Mouse (Mus musculus) brown adipose tissue, adult 24 weeks (tissue): Measurements from ENCODE around the gene Pou2f3. TPM values are rescaled to one million over a fixed set of nuclear protein-coding genes. Genes with fewer than 3 reads are reported as not detected.

Experiments
- H3K27ac ChIP-seq: fragments of 200-500 bp; replicated peaks from 2 replicates; pipeline ENCODE4 v1.5.1; 2012; ENCODE audit warnings: low read depth, mild to moderate bottlenecking, low read length
- H3K4me1 ChIP-seq: fragments of 200-500 bp; 2 replicates; pipeline ENCODE4 v1.6.1; 2012; ENCODE audit warnings: low read length, mixed read lengths; ENCODE audit not compliant: control insufficient read depth, insufficient read depth, insufficient read length
- H3K4me3 ChIP-seq: fragments of 200-500 bp; 2 replicates; pipeline ENCODE4 v1.5.1; 2012; ENCODE audit warnings: low read depth, mild to moderate bottlenecking, low read length, moderate library complexity; ENCODE audit not compliant: insufficient read depth
- polyA plus RNA-seq: library from polyadenylated mRNA; stranded (reverse); fragments of >200 nt; gene quantifications from 2 replicates; pipeline ENCODE4 v1.2.4, GENCODE M21; 2012; ENCODE audit not compliant: missing spikeins, insufficient read depth, insufficient read length

Pou2f3 gene
- polyA plus RNA-seq, 1 experiment = not detected

- H3K27ac ChIP-seq = peak overlapping the region; percentile 68
- H3K4me3 ChIP-seq = peak overlapping the region; percentile 92
- H3K4me1 ChIP-seq = peaks cover 13% of the 10 kb centered on the region
Measured at GRCm38 (mm10) chr9:43103675-43104299, 106.4 kb downstream of the Pou2f3 start.

- peak overlapping the region; percentile 46 for H3K27ac ChIP-seq
- H3K4me1 ChIP-seq = peaks cover 12% of the 10 kb centered on the region
- H3K4me3 ChIP-seq = peak overlapping the region; percentile 48
Measured at GRCm38 (mm10) chr9:43102931-43103330, 107.2 kb downstream of the Pou2f3 start.

GRCm38 (mm10) chr9:43101936-43102595 lies 108.1 kb downstream of the Pou2f3 start:
- Histone ChIP-seq H3K4me3 (peak overlapping the region; percentile 26), H3K27ac (peak overlapping the region; percentile 35), H3K4me1 (peaks cover 13% of the 10 kb centered on the region)

- no peak overlapping the region for H3K4me3 ChIP-seq
- H3K27ac ChIP-seq = no peak overlapping the region
- peaks cover 29% of the 10 kb centered on the region for H3K4me1 ChIP-seq
Measured at GRCm38 (mm10) chr9:43098922-43099321, 111.2 kb downstream of the Pou2f3 start.

GRCm38 (mm10) chr9:43097801-43098557 lies 112.2 kb downstream of the Pou2f3 start:
- Histone ChIP-seq H3K4me1 (peaks cover 31% of the 10 kb centered on the region), H3K27ac (no peak overlapping the region), H3K4me3 (no peak overlapping the region)

GRCm38 (mm10) chr9:43096337-43096736 lies 113.8 kb downstream of the Pou2f3 start:
- no peak overlapping the region for H3K4me3 ChIP-seq
- peaks cover 30% of the 10 kb centered on the region for H3K4me1 ChIP-seq
- no peak overlapping the region for H3K27ac ChIP-seq

- H3K4me1 ChIP-seq = peaks cover 26% of the 10 kb centered on the region
- H3K27ac ChIP-seq = no peak overlapping the region
- H3K4me3 ChIP-seq = no peak overlapping the region
Measured at GRCm38 (mm10) chr9:43094828-43095227, 115.3 kb downstream of the Pou2f3 start.

- H3K4me3 ChIP-seq = no peak overlapping the region
- no peak overlapping the region for H3K27ac ChIP-seq
- peaks cover 29% of the 10 kb centered on the region for H3K4me1 ChIP-seq
Measured at GRCm38 (mm10) chr9:43093803-43094202, 116.4 kb downstream of the Pou2f3 start.

- Histone ChIP-seq H3K4me3 (no peak overlapping the region), H3K4me1 (peaks cover 34% of the 10 kb centered on the region), H3K27ac (no peak overlapping the region; the same call in 1 of the 2 replicates)
Measured at GRCm38 (mm10) chr9:43085686-43086285, 124.4 kb downstream of the Pou2f3 start.

GRCm38 (mm10) chr9:43084496-43085362 lies 125.4 kb downstream of the Pou2f3 start:
- no peak overlapping the region for H3K4me3 ChIP-seq
- peaks cover 38% of the 10 kb centered on the region for H3K4me1 ChIP-seq
- H3K27ac ChIP-seq = no peak overlapping the region

- Histone ChIP-seq H3K4me1 (peaks cover 35% of the 10 kb centered on the region), H3K4me3 (no peak overlapping the region), H3K27ac (no peak overlapping the region)
Measured at GRCm38 (mm10) chr9:43083441-43084055, 126.6 kb downstream of the Pou2f3 start.

GRCm38 (mm10) chr9:43078711-43079110 lies 131.5 kb downstream of the Pou2f3 start:
- no peak overlapping the region for H3K27ac ChIP-seq
- H3K4me1 ChIP-seq = peaks cover 24% of the 10 kb centered on the region
- no peak overlapping the region for H3K4me3 ChIP-seq

GRCm38 (mm10) chr9:43076163-43076562 lies 134.0 kb downstream of the Pou2f3 start:
- no peak overlapping the region for H3K4me3 ChIP-seq
- no peak overlapping the region for H3K27ac ChIP-seq
- peaks cover 27% of the 10 kb centered on the region for H3K4me1 ChIP-seq

GRCm38 (mm10) chr9:43074611-43075010 lies 135.6 kb downstream of the Pou2f3 start:
- no peak overlapping the region for H3K27ac ChIP-seq
- no peak overlapping the region for H3K4me3 ChIP-seq
- H3K4me1 ChIP-seq = peaks cover 23% of the 10 kb centered on the region
